Mouse (Mus musculus) 3T3-L1 (cell line): ENCODE data around the gene Pelp1.

Source experiments
- DNase-seq: peaks from one replicate; pipeline ENCODE4 v3.0.0-alpha.2; 2015; ENCODE audit warnings: low read depth, low spot score

Gene Pelp1

GRCm38 (mm10) chr11:70409594-70410296 lies at the start of gene Pelp1:
Gene Pelp1 (minus strand): TSS chr11:70410031.
- DNase-seq = peak; percentile 92

- no peak for DNase-seq
Measured at GRCm38 (mm10) chr11:70458688-70459600, 49.1 kb upstream of the Pelp1 start, which contains the start of gene Zmynd15. Gene Zmynd15 (plus strand): TSS chr11:70459433.

DNA sequence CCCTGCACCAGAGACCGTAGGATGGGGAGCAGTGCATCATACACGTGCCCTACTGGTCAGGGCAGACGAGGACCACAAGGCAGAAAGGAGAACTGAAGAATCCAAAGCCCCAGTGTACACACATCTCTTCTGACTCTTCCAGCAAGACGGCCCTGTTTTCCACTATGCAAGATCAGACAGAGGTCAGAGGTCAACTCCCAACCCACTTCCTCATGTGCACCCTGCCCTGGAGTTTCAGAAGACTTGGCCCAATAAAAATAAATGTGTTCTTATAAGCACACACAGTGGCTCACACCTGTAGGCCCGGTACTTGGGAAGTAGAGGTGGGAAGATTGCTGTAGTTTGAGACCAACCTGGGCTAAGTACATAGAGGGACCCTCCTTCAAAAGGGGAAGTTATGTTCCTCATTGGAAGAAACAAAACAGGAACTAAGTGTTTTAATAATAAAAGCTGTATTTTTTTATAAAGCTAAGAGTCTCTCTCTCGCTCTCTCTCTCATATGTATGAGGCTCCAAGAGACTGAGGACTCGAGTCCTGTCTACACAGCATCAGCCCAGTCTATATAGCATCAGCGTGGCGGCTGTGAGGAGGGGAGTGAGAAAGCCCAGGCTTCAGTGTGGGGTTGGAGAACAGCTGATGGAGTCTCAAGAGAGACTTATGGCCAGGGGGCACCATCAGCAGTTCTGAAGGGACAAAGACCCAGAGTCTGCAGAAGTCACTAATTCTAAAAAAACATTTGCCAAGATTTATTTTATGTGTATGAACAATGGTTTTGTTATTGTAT lies 43.6 kb upstream of the Pelp1 start:
- no peak for DNase-seq

GRCm38 (mm10) chr11:70451797-70452498 lies 42.1 kb upstream of the Pelp1 start, which contains the start of gene Med11:
Gene Med11 (plus strand): TSS chr11:70451919.
- peak; percentile 99 for DNase-seq

- DNase-seq = no peak
Measured at GRCm38 (mm10) chr11:70450926-70451325, 41.1 kb upstream of the Pelp1 start.

DNA sequence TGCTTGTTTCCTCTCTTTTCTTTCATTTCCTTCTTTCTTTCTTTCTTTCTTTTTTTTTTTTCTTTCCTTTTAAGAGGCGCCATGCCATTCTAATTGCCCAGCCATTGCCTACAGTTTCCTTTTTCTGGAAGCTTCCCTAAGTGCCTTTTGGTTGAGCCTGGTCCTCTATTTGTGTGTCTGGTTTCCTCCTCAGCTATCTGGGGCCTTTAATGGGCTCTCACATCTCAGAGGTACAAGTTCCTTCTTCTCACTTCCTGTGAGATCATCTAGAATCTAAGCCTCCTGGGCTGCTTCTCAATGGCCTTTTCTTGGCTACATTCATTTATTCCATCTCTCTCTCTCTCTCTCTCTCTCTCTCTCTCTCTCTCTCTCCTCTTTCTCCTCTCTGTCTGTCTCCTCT lies 37.5 kb upstream of the Pelp1 start:
- DNase-seq = no peak

DNA sequence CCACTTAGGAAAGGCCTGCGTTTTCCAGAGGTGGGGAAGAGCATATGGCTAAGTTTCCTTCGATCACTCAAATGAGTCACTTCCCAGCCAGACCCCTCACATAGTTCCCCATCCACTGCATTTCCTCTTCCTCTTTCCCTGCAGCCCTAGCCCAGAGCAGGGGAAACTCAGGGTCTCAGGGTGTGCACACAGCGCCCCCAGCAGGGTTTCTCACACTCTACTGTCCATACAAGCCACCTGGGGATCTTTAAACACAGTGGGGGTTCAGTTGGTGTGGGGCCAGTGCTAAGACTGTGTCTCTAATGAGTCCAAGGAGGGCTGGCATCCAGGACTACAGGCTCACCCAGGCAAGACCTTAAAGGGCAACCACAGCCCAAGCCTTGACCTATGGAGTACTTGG lies 36.9 kb upstream of the Pelp1 start:
- no peak for DNase-seq

- no peak for DNase-seq
Measured at GRCm38 (mm10) chr11:70444667-70445066, 34.8 kb upstream of the Pelp1 start.

- no peak for DNase-seq
Measured at GRCm38 (mm10) chr11:70443964-70444363, 34.1 kb upstream of the Pelp1 start.

GRCm38 (mm10) chr11:70441882-70442281 lies 32.1 kb upstream of the Pelp1 start:
- no peak for DNase-seq

GRCm38 (mm10) chr11:70440637-70441036 lies 30.8 kb upstream of the Pelp1 start:
- DNase-seq = no peak

DNA sequence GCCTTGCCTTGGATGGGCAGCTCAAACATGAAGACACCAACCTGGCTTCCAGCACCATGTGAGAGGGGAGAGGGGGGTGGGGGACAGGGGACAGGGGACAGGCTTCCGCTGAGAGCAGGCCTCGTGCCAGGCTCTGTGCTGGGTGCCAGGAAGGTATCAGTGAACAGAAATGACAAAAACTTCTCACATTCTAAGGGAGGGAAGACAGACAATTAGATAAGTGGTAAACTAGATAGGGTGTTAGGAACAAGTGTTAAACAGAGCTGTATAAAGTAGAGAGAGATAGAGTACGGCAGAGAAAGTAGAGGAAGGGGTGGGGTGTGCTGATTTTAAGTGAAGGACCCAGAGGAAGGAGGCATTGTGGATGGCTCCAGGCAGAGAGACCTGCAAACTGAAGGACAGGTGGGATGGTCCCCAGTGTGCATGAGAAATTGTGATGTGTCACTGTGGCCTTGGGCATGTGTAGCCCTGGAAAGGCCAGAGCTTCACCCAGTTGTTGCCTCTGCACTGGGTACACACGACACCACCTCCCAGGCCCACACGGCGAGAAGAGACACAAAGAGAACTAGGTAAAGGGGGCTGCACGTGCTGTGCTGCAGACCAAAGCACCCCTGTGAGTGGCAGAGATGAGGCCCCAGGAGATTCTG lies 29.0 kb upstream of the Pelp1 start:
- DNase-seq = no peak

DNA sequence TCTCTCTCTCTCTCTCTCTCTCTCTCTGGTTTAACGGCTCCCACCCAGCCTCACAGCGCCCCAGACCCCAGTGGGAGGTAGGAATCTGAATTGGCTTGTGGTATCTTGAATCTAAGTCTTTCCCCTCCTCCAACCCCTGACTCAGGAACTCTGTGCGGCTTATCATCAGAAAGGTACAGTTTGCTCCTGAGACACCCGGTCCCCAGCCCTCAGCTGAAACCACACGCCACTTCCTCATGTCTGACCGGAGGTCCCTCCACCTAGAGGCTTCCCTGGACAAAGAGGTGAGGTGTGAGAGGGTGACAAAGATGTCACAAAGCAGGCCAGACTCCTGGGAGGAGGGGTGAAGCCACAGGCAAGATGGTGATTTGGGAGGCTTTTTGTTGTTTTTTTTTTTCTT lies 27.6 kb upstream of the Pelp1 start:
- DNase-seq = no peak

DNA sequence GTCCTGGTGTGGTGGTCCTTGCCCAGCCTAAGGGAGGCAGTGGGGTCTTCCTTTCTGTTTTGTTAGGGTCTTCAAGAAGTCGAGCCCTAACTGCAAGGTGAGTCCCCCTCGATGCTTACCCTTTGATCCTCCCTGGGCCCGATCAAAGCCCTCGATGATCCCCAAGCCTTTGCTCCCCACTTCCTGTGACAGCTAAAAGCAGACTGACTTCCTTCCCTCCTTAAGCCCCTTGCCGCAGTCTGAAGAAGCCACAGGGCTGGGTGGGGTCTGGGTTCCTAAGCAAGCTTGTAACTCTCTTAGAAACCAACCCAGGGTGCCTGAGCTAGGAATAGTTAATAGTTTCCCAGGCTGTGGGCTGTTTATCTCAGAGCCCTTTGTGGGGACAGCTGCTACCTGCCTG lies 25.6 kb upstream of the Pelp1 start:
- DNase-seq = no peak

DNA sequence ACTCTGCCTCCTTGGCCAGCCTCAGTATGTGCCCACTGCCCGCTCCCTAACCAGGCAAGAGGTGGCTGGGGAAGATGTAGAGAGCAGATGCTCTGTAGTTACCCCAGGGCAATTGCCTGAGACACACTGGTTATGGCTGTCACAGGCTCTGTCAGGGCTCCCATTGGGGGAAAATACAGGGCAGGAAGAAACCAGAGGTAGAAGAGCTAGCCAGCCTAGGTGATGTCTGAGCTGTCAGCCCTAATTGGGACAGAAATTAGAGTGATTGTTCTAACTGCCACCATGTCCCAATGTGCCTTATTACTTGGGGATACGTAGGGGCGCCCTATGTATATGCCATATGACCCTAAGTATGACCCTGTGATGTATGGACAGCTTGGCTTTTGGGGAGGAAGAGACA lies 24.1 kb upstream of the Pelp1 start:
- DNase-seq = no peak

- DNase-seq = no peak
Measured at GRCm38 (mm10) chr11:70433569-70433943, 23.7 kb upstream of the Pelp1 start.

DNA sequence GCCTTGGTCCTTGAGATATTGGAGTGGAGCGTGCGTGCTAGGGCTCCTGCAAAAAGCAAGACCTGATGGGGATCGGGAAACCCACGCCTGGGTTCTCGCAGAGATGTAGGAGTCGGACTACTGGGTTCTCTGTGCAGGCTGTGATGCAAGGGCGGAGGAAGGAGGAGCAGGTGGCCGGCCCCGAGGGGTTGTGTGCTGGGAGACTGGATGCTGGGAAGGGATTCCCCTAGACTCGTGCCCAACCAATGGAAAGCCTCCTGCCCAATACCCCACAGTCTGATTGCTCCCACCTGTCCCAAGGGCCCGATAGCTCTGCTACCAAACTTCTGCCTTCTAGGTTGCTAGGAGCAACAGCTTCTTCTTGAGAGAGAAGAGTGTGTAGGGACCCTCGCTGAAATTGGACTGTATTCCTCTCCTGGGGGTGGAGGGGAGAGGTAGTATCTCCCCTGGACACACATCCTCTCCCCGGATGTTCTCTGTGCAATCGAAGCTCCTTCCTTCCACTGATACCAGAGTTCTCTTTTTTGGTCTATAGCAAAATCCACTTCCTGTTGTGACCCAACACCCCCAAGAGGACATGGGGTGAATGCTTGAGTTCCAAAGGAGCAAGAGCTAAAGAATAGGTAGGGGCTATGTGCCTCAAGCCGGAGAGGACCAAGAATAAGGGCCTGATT lies 23.2 kb upstream of the Pelp1 start:
- peak; percentile 53 for DNase-seq

DNA sequence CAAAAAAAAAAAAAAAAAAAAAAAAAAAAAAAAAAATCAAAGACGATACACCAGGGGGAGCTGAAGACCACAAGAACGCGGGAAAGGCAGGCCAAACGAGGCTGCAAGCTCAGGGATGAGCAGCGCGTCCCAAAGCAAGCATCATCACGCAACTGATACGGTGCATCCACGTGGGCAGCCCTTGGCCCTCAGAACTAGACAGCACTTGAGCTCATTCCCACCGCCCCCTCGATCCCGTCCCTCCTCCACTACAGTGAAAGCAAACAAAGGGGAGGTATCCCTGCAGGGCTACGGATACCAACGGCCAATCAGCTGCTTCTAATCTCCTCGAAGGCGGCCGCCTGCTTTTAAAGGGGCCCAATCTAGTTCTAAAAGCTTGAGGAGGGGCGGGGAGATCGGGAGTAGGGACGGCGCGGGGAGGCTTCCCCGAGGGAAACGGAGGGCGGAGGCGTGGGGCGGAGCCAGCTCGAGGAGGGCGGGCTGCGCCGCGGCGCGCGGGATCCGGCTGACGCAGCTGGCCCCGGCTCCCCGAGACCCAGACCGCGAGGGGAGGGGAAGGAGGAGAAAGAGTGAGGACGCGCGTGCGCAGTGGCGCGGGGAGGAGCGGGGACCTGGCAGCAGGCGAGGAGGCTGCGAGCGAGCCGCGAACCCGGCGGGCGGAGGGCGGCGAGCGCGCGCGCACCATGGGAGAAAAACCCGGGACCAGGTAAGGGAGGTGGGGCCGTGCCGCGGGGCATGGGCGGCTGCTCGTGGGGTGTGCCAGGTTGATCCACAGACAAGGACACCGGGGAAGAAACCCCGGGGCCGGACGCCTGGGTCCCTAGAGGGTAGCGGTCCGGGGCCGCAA lies 22.4 kb upstream of the Pelp1 start, which contains the start of gene Arrb2:
TSS of gene Arrb2 (plus strand) at position 588 of the 847 bp plus-strand sequence.
- DNase-seq = peak; percentile 98

DNA sequence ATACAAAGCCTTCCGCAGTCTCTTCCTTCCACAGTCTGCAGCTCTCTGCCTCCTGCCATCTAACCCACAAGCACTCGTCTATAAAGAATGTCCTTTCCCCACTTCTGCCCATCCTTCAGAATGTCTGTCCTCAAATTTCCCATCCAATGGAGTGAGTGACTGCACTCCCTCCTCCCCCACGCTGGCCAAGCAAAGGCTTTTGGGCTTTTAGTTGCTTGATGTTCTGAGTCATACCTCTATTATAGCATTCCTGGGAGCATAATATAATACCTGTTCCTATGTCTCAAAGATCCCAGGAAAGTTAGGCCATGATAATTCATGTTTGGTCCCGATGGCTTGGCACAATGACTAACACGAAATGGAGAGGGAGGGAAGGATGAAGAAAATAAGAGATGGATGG lies 21.7 kb upstream of the Pelp1 start:
- peak; percentile 61 for DNase-seq
